Mouse (Mus musculus) lung, embryonic 14.5 days (tissue): ENCODE results near the gene Olfr1396. TPM values are rescaled to one million over a fixed set of nuclear protein-coding genes. Genes with fewer than 3 reads are reported as not detected.
"Not testable (repeated sequence)": the region's sequence is repeated elsewhere in the genome, so short reads cannot be mapped to it uniquely, and the experiment has no call there.

Experiments
- ATAC-seq: fragments of 200-750 bp; cut with Nextera tagmentation; 2 replicates; pipeline ENCODE4 v1.8.0; 2017; ENCODE audit warnings: mild to moderate bottlenecking, moderate TSS enrichment, moderate library complexity; ENCODE audit not compliant: insufficient read depth
- DNase-seq: peaks from one replicate; pipeline ENCODE4 v3.0.0-alpha.2; 2015
- H3K27ac ChIP-seq: fragments of 300-500 bp; sonication (generic); 2 replicates; pipeline ENCODE4 v1.5.1; 2014; ENCODE audit warnings: low read depth, mild to moderate bottlenecking, moderate library complexity
- H3K27me3 ChIP-seq: fragments of 300-500 bp; sonication (generic); 2 replicates; pipeline ENCODE4 v1.6.1; 2014; ENCODE audit warnings: low read length, control low read depth; ENCODE audit not compliant: insufficient read depth
- H3K36me3 ChIP-seq: fragments of 300-500 bp; sonication (generic); 2 replicates; pipeline ENCODE4 v1.6.1; 2014; ENCODE audit warnings: control low read depth; ENCODE audit not compliant: insufficient read depth
- H3K4me1 ChIP-seq: fragments of 300-500 bp; sonication (generic); 2 replicates; pipeline ENCODE4 v1.6.1; 2014; ENCODE audit warnings: antibody characterized with exemption, control low read depth; ENCODE audit not compliant: insufficient read depth
- H3K4me2 ChIP-seq: fragments of 300-500 bp; sonication (generic); 2 replicates; pipeline ENCODE4 v1.6.1; 2014; ENCODE audit warnings: mild to moderate bottlenecking
- H3K4me3 ChIP-seq: fragments of 300-500 bp; sonication (generic); 2 replicates; pipeline ENCODE4 v1.5.1; 2014; ENCODE audit warnings: low read depth, low read length
- H3K9ac ChIP-seq: fragments of 300-500 bp; sonication (generic); 2 replicates; pipeline ENCODE4 v1.6.1; 2014
- H3K9me3 ChIP-seq: fragments of 300-500 bp; sonication (generic); 2 replicates; pipeline ENCODE4 v1.6.1; 2016; ENCODE audit warnings: low read depth, low read length, control low read depth
- CTCF ChIP-seq: IDR thresholded peaks from 2 replicates; pipeline ENCODE4 v1.5.1; 2016; ENCODE audit warnings: antibody characterized with exemption, low read depth
- WGBS: fragments of 180-500 bp; shearing (Covaris S2); extraction: QIAGEN DNeasy Blood & Tissue Kit; methylation state at CpG from one replicate; pipeline ENCODE4 v1.1.7; 2014; 5-methylcytosine and 5-hydroxymethylcytosine counted together
- polyA plus RNA-seq: library from polyadenylated mRNA; unstranded; fragments of >200 nt; fragmentation: Nextera tagmentation; extraction: Ambion mirVana; gene quantifications from 2 replicates; pipeline ENCODE4 v1.2.1, GENCODE M21; 2014

Gene Olfr1396
- polyA plus RNA-seq, 1 experiment from 2014 or later: not detected

- no peak overlapping the region for H3K4me2 ChIP-seq
- DNase-seq: no peak
- no peak overlapping the region for H3K4me3 ChIP-seq
- no peak overlapping the region for H3K27ac ChIP-seq
- H3K9ac ChIP-seq: no peak overlapping the region
- 84% methylated on average over 1 of the region's 1 CpGs for WGBS
- H3K9me3 ChIP-seq: no peaks in the 10 kb centered on the region
- no peaks in the 10 kb centered on the region for H3K27me3 ChIP-seq
- ATAC-seq: no peak
- H3K36me3 ChIP-seq: no peaks in the 10 kb centered on the region
- no peaks in the 10 kb centered on the region for H3K4me1 ChIP-seq
- no peak for TF ChIP-seq CTCF
Measured at GRCm38 (mm10) chr11:49068358-49068757, 46.3 kb downstream of the Olfr1396 start.

DNA sequence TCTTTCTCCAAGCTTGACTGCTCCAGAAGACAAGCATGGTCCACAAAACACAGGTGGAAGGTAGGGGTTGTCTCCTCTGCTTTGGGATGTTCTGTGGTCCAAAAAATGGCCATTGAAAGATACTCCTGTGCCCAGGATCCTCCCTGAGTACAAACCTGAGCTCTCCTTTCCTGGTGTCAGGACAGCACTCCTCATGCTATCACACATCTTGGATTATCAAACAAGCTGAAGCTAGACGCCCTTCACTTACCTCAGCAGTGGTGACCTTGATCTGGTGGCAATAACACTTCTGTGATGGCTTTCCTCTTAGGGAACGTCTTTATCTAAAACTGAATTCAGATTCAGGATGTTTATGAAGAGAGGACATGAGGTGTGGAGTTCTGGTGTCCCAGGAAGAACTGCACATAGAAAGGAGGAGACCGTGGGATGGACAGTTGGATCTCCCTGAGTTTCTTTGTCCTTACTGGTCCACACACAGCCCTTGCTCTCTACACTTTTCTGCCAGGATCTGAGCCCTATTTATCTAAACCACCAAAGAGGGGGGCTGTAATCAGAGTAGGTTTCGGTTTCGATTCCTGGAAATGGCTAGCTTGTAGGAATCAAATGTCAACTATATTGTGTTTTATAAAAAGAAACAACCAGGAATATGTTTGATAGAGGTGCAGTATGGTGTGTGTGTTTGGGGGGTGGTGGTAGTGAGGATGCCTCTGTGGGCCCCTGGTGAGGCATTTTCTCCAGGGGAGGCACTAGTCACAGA lies 50.8 kb downstream of the Olfr1396 start, which contains the start of gene Tgtp2:
Gene Tgtp2, minus strand, starts transcription at position 494 of the 757 bp plus-strand sequence.
- H3K36me3 ChIP-seq, ATAC-seq, H3K9ac ChIP-seq, H3K27me3 ChIP-seq, H3K4me2 ChIP-seq, H3K27ac ChIP-seq, H3K9me3 ChIP-seq, H3K4me1 ChIP-seq, DNase-seq, H3K4me3 ChIP-seq: not testable (repeated sequence)
- 67% methylated on average over 5 of the region's 5 CpGs for WGBS

- DNase-seq, H3K4me3 ChIP-seq, H3K36me3 ChIP-seq, H3K9me3 ChIP-seq, H3K4me1 ChIP-seq, H3K4me2 ChIP-seq, H3K27me3 ChIP-seq, H3K9ac ChIP-seq, ATAC-seq, H3K27ac ChIP-seq: not testable (repeated sequence)
- WGBS: 59% methylated on average over 1 of the region's 2 CpGs
Measured at GRCm38 (mm10) chr11:49061865-49062264, 52.8 kb downstream of the Olfr1396 start.

- ATAC-seq, DNase-seq, H3K27me3 ChIP-seq, H3K4me1 ChIP-seq, H3K4me3 ChIP-seq, H3K27ac ChIP-seq, H3K4me2 ChIP-seq, H3K36me3 ChIP-seq, H3K9ac ChIP-seq, H3K9me3 ChIP-seq: not testable (repeated sequence)
- WGBS: 41% methylated on average over 2 of the region's 3 CpGs
Measured at GRCm38 (mm10) chr11:49060061-49060460, 54.6 kb downstream of the Olfr1396 start.

Other genes starting within 250 kb of the Olfr1396 start
- gene Irgm1, start 243.2 kb downstream of the Olfr1396 start, polyA plus RNA-seq: 6.7 and 7.6 TPM in 2 replicates
- 0.17 and 0.20 TPM in 2 replicates for gene Gm5431, start 212.7 kb downstream of the Olfr1396 start, polyA plus RNA-seq
- 2.3 TPM in 2 replicates for gene Psme2b, start 168.7 kb downstream of the Olfr1396 start, polyA plus RNA-seq
- not detected in 2 replicates for gene Olfr56, start 136.0 kb downstream of the Olfr1396 start, polyA plus RNA-seq
- 0.72 and 1.0 TPM in 2 replicates for gene 9930111J21Rik1, start 135.5 kb downstream of the Olfr1396 start, polyA plus RNA-seq
- not detected in 2 replicates for gene Gm12185, start 122.6 kb downstream of the Olfr1396 start, polyA plus RNA-seq
- 0.28 TPM in 1 of 2 replicates, not detected in the other for gene Tgtp1, start 120.7 kb downstream of the Olfr1396 start, polyA plus RNA-seq
- 0.38 and 0.79 TPM in 2 replicates for gene 9930111J21Rik2, start 63.6 kb downstream of the Olfr1396 start, polyA plus RNA-seq
- 0.09 and 0.16 TPM in 2 replicates for gene Tgtp2, start 50.7 kb downstream of the Olfr1396 start, polyA plus RNA-seq
- gene Ifi47, start 38.3 kb downstream of the Olfr1396 start, polyA plus RNA-seq: 1.2 and 1.8 TPM in 2 replicates
- gene Olfr1395, start 27.4 kb upstream of the Olfr1396 start, polyA plus RNA-seq: not detected in 2 replicates
- gene Olfr1394, start 39.5 kb upstream of the Olfr1396 start, polyA plus RNA-seq: not detected in 2 replicates
- gene Btnl9, start 72.3 kb upstream of the Olfr1396 start, polyA plus RNA-seq: 0.89 and 1.1 TPM in 2 replicates
- 42.0 and 42.8 TPM in 2 replicates for gene Zfp62, start 88.4 kb upstream of the Olfr1396 start, polyA plus RNA-seq
- gene Mgat1, start 129.3 kb upstream of the Olfr1396 start, polyA plus RNA-seq: 59.3 and 60.0 TPM in 2 replicates
- not detected in 2 replicates for gene Olfr1393, start 163.4 kb upstream of the Olfr1396 start, polyA plus RNA-seq
- not detected in 2 replicates for gene Olfr1392, start 170.4 kb upstream of the Olfr1396 start, polyA plus RNA-seq
- not detected in 2 replicates for gene Olfr10, start 189.9 kb upstream of the Olfr1396 start, polyA plus RNA-seq
- gene Olfr1391, start 207.9 kb upstream of the Olfr1396 start, polyA plus RNA-seq: not detected in 2 replicates
- gene Olfr1390, start 220.3 kb upstream of the Olfr1396 start, polyA plus RNA-seq: not detected in 2 replicates